12 mouse cellular contexts compared by ENCODE assay signal in the genomic region with DNA sequence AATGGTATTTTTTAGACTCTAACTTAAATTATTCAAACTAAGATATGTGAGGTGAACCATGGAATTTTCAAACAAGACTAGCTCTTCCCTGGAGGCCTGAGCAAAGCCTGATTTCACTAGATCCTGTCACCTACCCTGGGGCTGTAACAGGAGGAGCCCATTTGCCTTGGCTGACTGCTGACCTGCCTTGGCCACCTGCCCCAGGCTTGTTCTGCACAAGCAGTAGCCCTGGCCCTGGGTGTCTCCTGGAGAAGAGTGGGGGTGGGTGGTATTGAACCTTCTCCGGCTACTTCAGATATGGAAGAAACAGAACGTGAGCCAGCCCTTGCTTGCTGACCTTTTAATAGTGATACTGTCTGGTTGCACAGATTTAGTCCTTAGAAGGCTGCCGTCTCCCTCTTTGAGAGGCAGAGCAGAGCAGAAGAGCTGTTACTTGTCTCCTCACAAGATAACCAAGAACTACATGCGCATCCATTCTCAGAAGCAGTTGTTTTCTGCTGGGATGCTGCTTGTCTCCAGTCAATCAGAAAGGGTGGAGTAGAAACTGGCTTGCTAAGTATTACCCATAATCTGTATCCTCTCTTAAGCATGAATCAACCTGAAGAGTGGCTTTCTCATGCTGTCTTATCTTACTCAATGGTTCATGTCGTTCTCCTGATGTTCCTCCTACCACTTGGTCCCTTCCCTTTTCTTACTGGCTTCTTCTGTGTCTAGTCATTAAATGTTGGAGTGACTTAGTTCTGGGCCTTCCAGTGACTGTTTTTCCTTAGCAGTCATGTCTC. TPM values are rescaled to one million over a fixed set of nuclear protein-coding genes. Genes with fewer than 3 reads are reported as not detected.
DNase-seq lines count a peak whose midpoint lies in the region; ATAC-seq lines count a peak whose summit lies in the region.
"Had no signal": no experiment of that assay in that cellular context is flagged by ENCODE, and none has a peak within 500 bp of the region (broad histone marks: within the 10 kb centered on the region; RNA-seq: fewer than 3 reads in every experiment).

No protein-coding gene starts in this region.

- H3K9me3 ChIP-seq in midbrain, embryonic 13.5 days: no peaks in the 10 kb centered on the region
- H3K9me3 ChIP-seq: hindbrain, embryonic 13.5 days; limb, embryonic 12.5 days had no signal

- peak; percentile 60 for DNase-seq in adrenal gland, postnatal 14 days
- no peak for DNase-seq in adrenal gland, adult 8-10 months
- peak; percentile 70 for DNase-seq in 416B (ENCODE audit: low read depth)
- peak; percentile 55 for DNase-seq in cerebellum, adult 9-11 months
- DNase-seq in kidney, postnatal 14 days: peak; percentile 12
- DNase-seq in left cerebral cortex, adult 11 months (ENCODE audit: low spot score): no peak
- no peak for DNase-seq in natural killer cell, adult 2 months (ENCODE audit: low spot score in 2 of 2)
- DNase-seq: B cell, adult 2 months; spleen, adult 18-20 months had no signal

- H3K36me3 ChIP-seq in midbrain, embryonic 13.5 days: no peaks in the 10 kb centered on the region

- WGBS in midbrain, embryonic 13.5 days: 93% methylated on average over 5 of the region's 5 CpGs

- H3K4me2 ChIP-seq in midbrain, embryonic 13.5 days (replicated peaks): no peak overlapping the region
- H3K4me2 ChIP-seq: hindbrain, embryonic 13.5 days; limb, embryonic 12.5 days had no signal

- no peaks in the 10 kb centered on the region for H3K27me3 ChIP-seq in midbrain, embryonic 13.5 days
- H3K27me3 ChIP-seq: hindbrain, embryonic 13.5 days; limb, embryonic 12.5 days had no signal

- H3K9ac ChIP-seq in midbrain, embryonic 13.5 days (replicated peaks): no peak overlapping the region
- H3K9ac ChIP-seq: hindbrain, embryonic 13.5 days; limb, embryonic 12.5 days had no signal

- no peak for ATAC-seq in midbrain, embryonic 13.5 days

- 0 out of 2 replicates have a peak, but pooled peaks cover 2% of the 10 kb centered on the region for H3K4me1 ChIP-seq in midbrain, embryonic 13.5 days (replicated peaks)
- H3K4me1 ChIP-seq: hindbrain, embryonic 13.5 days; limb, embryonic 12.5 days had no signal

- no peak overlapping the region for H3K4me3 ChIP-seq in midbrain, embryonic 13.5 days (replicated peaks)
- H3K4me3 ChIP-seq: hindbrain, embryonic 13.5 days; limb, embryonic 12.5 days had no signal

- no peak overlapping the region for H3K27ac ChIP-seq in midbrain, embryonic 13.5 days
- H3K27ac ChIP-seq: hindbrain, embryonic 13.5 days; limb, embryonic 12.5 days had no signal

RNA-seq across cellular contexts. Expression of a gene that starts 12.9 kb away (rescaled TPM):
- 30.1 and 31.2 TPM in 2 replicates for total RNA-seq in adrenal gland, postnatal 14 days (2021)
- total RNA-seq in adrenal gland, adult 8-10 months (2022): 10 to 100 TPM; 29.2 to 38.6 (median 34.6) TPM
- 26.7 and 31.1 TPM in 2 replicates for polyA plus RNA-seq in midbrain, embryonic 13.5 days (2015; fragmentation: Nextera tagmentation; extraction: Ambion mirVana)

RNA-seq across cellular contexts. Expression of a gene that starts 46.3 kb away (rescaled TPM):
- 4.3 and 5.9 TPM in 2 replicates for total RNA-seq in adrenal gland, postnatal 14 days (2021)
- total RNA-seq in adrenal gland, adult 8-10 months (2022): 1 to 10 TPM; 3.3 to 7.2 (median 5.0) TPM
- 6.3 and 7.2 TPM in 2 replicates for polyA plus RNA-seq in midbrain, embryonic 13.5 days (2015; fragmentation: Nextera tagmentation; extraction: Ambion mirVana)

RNA-seq across cellular contexts. Expression of a gene that starts 48.2 kb away (rescaled TPM):
- total RNA-seq in adrenal gland, postnatal 14 days (2021): 40.0 and 41.2 TPM in 2 replicates
- total RNA-seq in adrenal gland, adult 8-10 months (2022): 10 to 100 TPM; 57.5 to 75.2 (median 68.5) TPM
- 21.7 and 23.3 TPM in 2 replicates for polyA plus RNA-seq in midbrain, embryonic 13.5 days (2015; fragmentation: Nextera tagmentation; extraction: Ambion mirVana)

RNA-seq across cellular contexts. Expression of a gene that starts 56.3 kb away (rescaled TPM):
- 1.2 and 1.7 TPM in 2 replicates for total RNA-seq in adrenal gland, postnatal 14 days (2021)
- total RNA-seq in adrenal gland, adult 8-10 months (2022): 1 to 10 TPM in 3 of 4 experiments, under 1 TPM in 1; 0.49 to 2.6 (median 1.1) TPM
- 0.46 and 0.81 TPM in 2 replicates for polyA plus RNA-seq in midbrain, embryonic 13.5 days (2015; fragmentation: Nextera tagmentation; extraction: Ambion mirVana)

RNA-seq across cellular contexts. Expression of a gene that starts 59.1 kb away (rescaled TPM):
- 1.6 and 1.7 TPM in 2 replicates for total RNA-seq in adrenal gland, postnatal 14 days (2021)
- total RNA-seq in adrenal gland, adult 8-10 months (2022): 1 to 10 TPM; 1.5 to 3.3 (median 2.0) TPM
- 14.7 and 16.4 TPM in 2 replicates for polyA plus RNA-seq in midbrain, embryonic 13.5 days (2015; fragmentation: Nextera tagmentation; extraction: Ambion mirVana)

Comparison
In these comparisons a context has a peak if more than half of its experiments do, and no peak if none do; other contexts are left out.
1. DNase-seq: peak in adrenal gland, postnatal 14 days (single experiment), 416B (single experiment), cerebellum, adult 9-11 months (single experiment) and kidney, postnatal 14 days (single experiment); none in adrenal gland, adult 8-10 months (single experiment), left cerebral cortex, adult 11 months (single experiment) and natural killer cell, adult 2 months (0 of 2).